Mouse (Mus musculus): Measurements from ENCODE around the gene Il18r1. TPM values are rescaled to one million over a fixed set of nuclear protein-coding genes. Genes with fewer than 3 reads are reported as not detected.

Il18r1 gene
- polyA plus RNA-seq, 1 experiment from 2014 or later, result not detected

DNA sequence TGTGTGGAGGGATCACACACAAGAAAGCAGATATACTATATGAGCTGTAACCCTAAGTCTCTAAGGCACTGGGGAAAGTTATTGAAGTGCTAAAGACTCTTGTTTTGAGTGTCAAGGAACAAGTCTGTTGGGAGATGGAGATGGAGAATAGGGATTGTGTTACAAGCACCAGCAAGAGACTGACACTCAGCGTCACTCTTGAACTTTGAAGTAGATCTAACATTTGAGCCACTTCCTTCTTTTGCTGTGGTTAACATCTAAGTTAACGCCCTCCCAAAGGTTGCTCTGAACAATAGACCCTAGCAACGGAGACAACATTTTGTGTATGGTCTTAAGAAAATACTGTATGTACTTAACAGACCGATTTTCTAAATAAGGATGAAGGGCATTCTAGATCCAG, 8.3 kb downstream of the Il18r1 start:
- WGBS, result 87% methylated on average over 4 of the region's 4 CpGs
- Histone ChIP-seq H3K4me3 (ENCODE audit: low read depth, low read length) (no peak overlapping the region), H3K9ac (ENCODE audit: low read length) (no peak overlapping the region), H3K4me2 (ENCODE audit: low read depth, severe bottlenecking) (no peak overlapping the region), H3K27ac (replicated peaks; ENCODE audit: low read depth, low read length) (no peak overlapping the region), H3K4me1 (ENCODE audit: control insufficient read depth, insufficient read depth, low read length) (no peaks in the 10 kb centered on the region), H3K9me3 (ENCODE audit: control insufficient read depth, low read length) (no peaks in the 10 kb centered on the region), H3K36me3 (ENCODE audit: control insufficient read depth, insufficient read depth, low read length) (no peaks in the 10 kb centered on the region), H3K27me3 (ENCODE audit: control insufficient read depth, insufficient read depth, low read length) (no peaks in the 10 kb centered on the region)
- ATAC-seq (ENCODE audit: insufficient number of reproducible peaks, low FRiP score, low TSS enrichment, low read depth), result no peak
- DNase-seq (ENCODE audit: low spot score), result no peak

DNA sequence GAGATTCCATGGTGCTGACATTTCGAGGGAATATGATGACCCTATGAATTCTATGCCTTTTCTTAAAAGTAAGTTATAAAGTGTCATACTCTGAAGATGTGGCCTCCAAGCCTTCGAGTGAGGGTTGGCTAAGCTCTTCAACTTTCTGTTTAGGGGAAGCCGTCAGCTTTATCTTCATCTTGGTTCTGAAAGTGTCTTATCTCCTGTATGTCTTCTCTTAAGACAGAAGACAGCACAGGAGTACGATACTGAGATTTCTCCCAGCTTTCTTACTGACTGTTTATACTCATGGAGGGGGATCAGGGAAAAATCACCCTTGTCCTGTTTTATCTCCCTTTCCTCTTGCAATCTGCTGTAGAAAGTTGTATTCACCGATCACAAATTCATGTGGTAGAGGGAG, 9.0 kb downstream of the Il18r1 start:
- Histone ChIP-seq H3K27ac (replicated peaks; ENCODE audit: low read depth, low read length) (no peak overlapping the region), H3K36me3 (ENCODE audit: control insufficient read depth, insufficient read depth, low read length) (no peaks in the 10 kb centered on the region), H3K4me2 (ENCODE audit: low read depth, severe bottlenecking) (no peak overlapping the region), H3K4me1 (ENCODE audit: control insufficient read depth, insufficient read depth, low read length) (no peaks in the 10 kb centered on the region), H3K27me3 (ENCODE audit: control insufficient read depth, insufficient read depth, low read length) (no peaks in the 10 kb centered on the region), H3K9ac (ENCODE audit: low read length) (no peak overlapping the region), H3K9me3 (ENCODE audit: control insufficient read depth, low read length) (no peaks in the 10 kb centered on the region), H3K4me3 (ENCODE audit: low read depth, low read length) (no peak overlapping the region)
- ATAC-seq (ENCODE audit: insufficient number of reproducible peaks, low FRiP score, low TSS enrichment, low read depth) (no peak), DNase-seq (ENCODE audit: low spot score) (no peak)
- 86% methylated on average over 5 of the region's 5 CpGs for WGBS

DNA sequence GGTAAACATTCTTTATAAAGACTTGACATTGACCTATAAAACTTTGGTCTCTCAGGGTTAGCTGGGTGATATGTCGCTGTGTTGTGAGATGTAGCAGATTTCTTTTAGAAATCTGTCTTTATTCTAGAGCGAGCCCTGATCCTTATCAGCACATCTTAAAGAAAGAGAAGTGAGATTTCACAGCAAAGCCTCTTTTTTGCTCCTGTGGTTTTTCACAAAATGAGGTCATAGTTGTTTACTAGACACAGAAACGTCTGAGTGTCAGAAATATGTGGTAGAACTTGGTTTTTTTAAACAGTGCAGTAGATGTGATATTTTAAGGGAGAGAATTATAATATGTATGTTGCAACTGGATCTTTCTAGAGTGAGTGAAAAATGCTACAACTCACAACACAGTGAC, 10.3 kb downstream of the Il18r1 start:
- H3K9me3 ChIP-seq (ENCODE audit: control insufficient read depth, low read length), result no peaks in the 10 kb centered on the region
- H3K4me1 ChIP-seq (ENCODE audit: control insufficient read depth, insufficient read depth, low read length), result no peaks in the 10 kb centered on the region
- no peaks in the 10 kb centered on the region for H3K36me3 ChIP-seq (ENCODE audit: control insufficient read depth, insufficient read depth, low read length)
- no peak overlapping the region for H3K27ac ChIP-seq (replicated peaks; ENCODE audit: low read depth, low read length)
- WGBS, result 71% methylated on average over 3 of the region's 3 CpGs
- no peaks in the 10 kb centered on the region for H3K27me3 ChIP-seq (ENCODE audit: control insufficient read depth, insufficient read depth, low read length)
- ATAC-seq (ENCODE audit: insufficient number of reproducible peaks, low FRiP score, low TSS enrichment, low read depth), result no peak
- no peak overlapping the region for H3K4me2 ChIP-seq (ENCODE audit: low read depth, severe bottlenecking)
- DNase-seq (ENCODE audit: low spot score), result no peak
- H3K9ac ChIP-seq (ENCODE audit: low read length), result no peak overlapping the region
- no peak overlapping the region for H3K4me3 ChIP-seq (ENCODE audit: low read depth, low read length)

DNA sequence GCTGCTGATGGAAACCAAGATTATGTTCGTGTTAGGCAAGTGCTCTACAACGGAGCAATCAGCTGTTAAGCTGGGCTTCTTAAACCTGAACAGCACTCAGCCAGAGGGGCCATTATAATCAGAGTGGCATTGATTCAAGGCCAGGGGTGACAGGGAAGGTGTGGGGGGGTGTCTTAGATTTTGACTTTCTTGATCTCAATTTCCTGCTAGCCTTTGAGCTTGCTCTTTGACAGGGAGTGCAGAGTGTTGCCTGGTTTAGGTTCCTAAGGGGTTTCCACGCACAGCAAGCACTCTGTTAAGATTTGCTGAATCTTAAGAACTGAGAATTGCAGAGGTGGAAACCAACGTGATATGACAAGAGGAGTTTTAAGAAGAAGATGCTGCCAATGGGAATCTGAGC, 11.4 kb downstream of the Il18r1 start:
- Histone ChIP-seq H3K36me3 (ENCODE audit: control insufficient read depth, insufficient read depth, low read length) (no peaks in the 10 kb centered on the region), H3K27me3 (ENCODE audit: control insufficient read depth, insufficient read depth, low read length) (no peaks in the 10 kb centered on the region), H3K4me2 (ENCODE audit: low read depth, severe bottlenecking) (no peak overlapping the region), H3K9ac (ENCODE audit: low read length) (no peak overlapping the region), H3K9me3 (ENCODE audit: control insufficient read depth, low read length) (no peaks in the 10 kb centered on the region), H3K4me1 (ENCODE audit: control insufficient read depth, insufficient read depth, low read length) (no peaks in the 10 kb centered on the region), H3K4me3 (ENCODE audit: low read depth, low read length) (no peak overlapping the region), H3K27ac (replicated peaks; ENCODE audit: low read depth, low read length) (no peak overlapping the region)
- no peak for ATAC-seq (ENCODE audit: insufficient number of reproducible peaks, low FRiP score, low TSS enrichment, low read depth)
- 62% methylated on average over 4 of the region's 4 CpGs for whole genome bisulfite sequencing
- DNase-seq (ENCODE audit: low spot score), result peak; percentile 14

DNA sequence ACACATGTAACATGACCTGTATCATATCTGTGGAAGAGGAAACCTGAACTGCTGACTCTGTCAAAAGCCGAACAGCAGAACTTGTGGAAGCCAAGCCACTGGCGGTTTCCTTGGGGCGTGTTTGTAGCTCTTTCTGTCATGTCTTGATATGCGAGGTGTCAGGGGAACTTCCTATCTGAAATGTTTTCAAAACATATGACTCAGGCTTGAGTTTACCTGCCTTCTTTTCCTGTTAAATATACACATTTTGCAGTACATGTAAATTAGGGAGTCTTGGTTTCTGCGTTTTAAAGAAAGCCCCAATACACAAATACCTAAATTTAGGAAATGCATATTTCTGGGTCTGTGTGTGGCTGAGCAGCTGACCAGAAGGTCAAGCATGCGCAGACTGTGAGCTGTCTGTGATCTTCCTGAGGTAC, 14.2 kb downstream of the Il18r1 start:
- Histone ChIP-seq H3K27ac (replicated peaks; ENCODE audit: low read depth, low read length) (no peak overlapping the region), H3K36me3 (ENCODE audit: control insufficient read depth, insufficient read depth, low read length) (no peaks in the 10 kb centered on the region), H3K9ac (ENCODE audit: low read length) (no peak overlapping the region), H3K4me1 (ENCODE audit: control insufficient read depth, insufficient read depth, low read length) (no peaks in the 10 kb centered on the region), H3K27me3 (ENCODE audit: control insufficient read depth, insufficient read depth, low read length) (no peaks in the 10 kb centered on the region), H3K4me3 (ENCODE audit: low read depth, low read length) (no peak overlapping the region), H3K9me3 (ENCODE audit: control insufficient read depth, low read length) (no peaks in the 10 kb centered on the region), H3K4me2 (ENCODE audit: low read depth, severe bottlenecking) (no peak overlapping the region)
- WGBS, result 81% methylated on average over 6 of the region's 6 CpGs
- ATAC-seq (ENCODE audit: insufficient number of reproducible peaks, low FRiP score, low TSS enrichment, low read depth) (no peak), DNase-seq (ENCODE audit: low spot score) (no peak)

DNA sequence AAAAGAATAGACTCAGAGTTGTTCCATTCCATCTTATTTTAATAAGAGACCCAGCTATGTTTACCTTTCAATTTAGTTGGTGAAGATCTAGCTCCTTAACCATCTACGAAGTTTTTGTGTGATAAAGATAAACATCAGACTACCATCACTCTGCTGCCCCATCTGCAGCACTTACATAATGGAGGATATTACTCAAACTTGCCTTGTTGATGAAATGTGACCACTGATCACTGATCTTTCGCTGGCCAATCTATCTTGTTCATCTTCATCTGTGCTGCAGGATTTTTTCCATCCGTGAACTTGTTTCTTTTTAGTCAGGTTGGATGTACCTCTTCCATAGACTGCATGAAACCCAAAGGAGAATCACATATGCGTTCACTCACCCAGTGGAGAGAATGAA, 29.2 kb downstream of the Il18r1 start:
- no peak for DNase-seq (ENCODE audit: low spot score)
- WGBS, result 90% methylated on average over 4 of the region's 4 CpGs
- no peaks in the 10 kb centered on the region for H3K4me1 ChIP-seq (ENCODE audit: control insufficient read depth, insufficient read depth, low read length)

DNA sequence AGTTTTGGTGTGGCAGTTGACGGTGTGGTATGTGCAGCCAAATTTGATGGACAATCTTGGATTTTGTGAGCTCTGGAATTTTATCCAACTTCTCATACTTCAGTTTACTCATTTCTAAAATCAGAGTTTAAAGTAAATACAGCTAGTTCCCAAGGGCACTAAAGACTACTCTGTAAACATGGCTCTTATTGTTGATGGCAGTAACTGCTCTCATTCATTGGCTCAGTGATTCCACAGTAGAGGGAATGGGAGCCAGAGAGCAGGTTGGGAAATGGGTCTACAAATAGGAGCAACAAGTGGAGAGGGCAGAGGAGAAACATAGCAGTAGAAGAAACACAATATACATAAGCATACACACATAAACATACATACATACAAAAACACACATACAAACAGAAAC, 34.4 kb downstream of the Il18r1 start:
- H3K36me3 ChIP-seq (ENCODE audit: control insufficient read depth, insufficient read depth, low read length), result no peaks in the 10 kb centered on the region
- H3K4me1 ChIP-seq (ENCODE audit: control insufficient read depth, insufficient read depth, low read length), result no peaks in the 10 kb centered on the region; the same call in 1 of the 2 replicates
- H3K4me2 ChIP-seq (ENCODE audit: low read depth, severe bottlenecking), result no peak overlapping the region
- no peaks in the 10 kb centered on the region for H3K27me3 ChIP-seq (ENCODE audit: control insufficient read depth, insufficient read depth, low read length)
- H3K9me3 ChIP-seq (ENCODE audit: control insufficient read depth, low read length), result no peaks in the 10 kb centered on the region
- ATAC-seq (ENCODE audit: insufficient number of reproducible peaks, low FRiP score, low TSS enrichment, low read depth), result no peak
- WGBS, result 75% methylated on average over 1 of the region's 1 CpGs
- no peak for DNase-seq (ENCODE audit: low spot score)
- H3K27ac ChIP-seq (replicated peaks; ENCODE audit: low read depth, low read length), result no peak overlapping the region
- no peak overlapping the region for H3K4me3 ChIP-seq (ENCODE audit: low read depth, low read length)
- no peak overlapping the region for H3K9ac ChIP-seq (ENCODE audit: low read length)

More for the DNA sequence above, 29.2 kb downstream of the Il18r1 start:
- ATAC-seq (ENCODE audit: insufficient number of reproducible peaks, low FRiP score, low TSS enrichment, low read depth), result no peak
- H3K36me3 ChIP-seq (ENCODE audit: control insufficient read depth, insufficient read depth, low read length), result no peaks in the 10 kb centered on the region
- no peak overlapping the region for H3K4me3 ChIP-seq (ENCODE audit: low read depth, low read length)
- no peaks in the 10 kb centered on the region for H3K27me3 ChIP-seq (ENCODE audit: control insufficient read depth, insufficient read depth, low read length)
- no peak overlapping the region for H3K4me2 ChIP-seq (ENCODE audit: low read depth, severe bottlenecking)
- no peak overlapping the region for H3K9ac ChIP-seq (ENCODE audit: low read length)
- H3K9me3 ChIP-seq (ENCODE audit: control insufficient read depth, low read length), result no peaks in the 10 kb centered on the region
- no peak overlapping the region for H3K27ac ChIP-seq (replicated peaks; ENCODE audit: low read depth, low read length)

DNA sequence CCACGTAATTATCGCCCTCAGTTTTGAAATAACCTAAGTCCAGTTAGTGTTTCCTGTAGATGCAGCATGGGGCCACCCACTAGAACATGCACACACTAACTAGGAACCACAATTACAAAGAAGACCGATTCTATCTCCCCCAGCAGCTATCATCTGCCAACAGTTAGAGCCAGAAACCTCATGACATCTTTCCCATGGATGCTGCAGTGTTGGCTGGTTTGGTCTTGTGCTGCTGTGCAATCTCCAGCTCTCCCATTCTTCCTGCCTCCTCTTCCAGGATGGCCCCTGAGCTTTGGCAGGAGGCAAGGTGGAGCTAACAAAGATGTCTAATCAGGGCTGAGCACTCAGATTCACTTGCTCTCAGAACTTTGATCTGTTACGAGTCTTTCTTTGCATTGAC, 35.8 kb downstream of the Il18r1 start:
- H3K27ac ChIP-seq (replicated peaks; ENCODE audit: low read depth, low read length), result no peak overlapping the region
- no peak overlapping the region for H3K4me3 ChIP-seq (ENCODE audit: low read depth, low read length)
- ATAC-seq (ENCODE audit: insufficient number of reproducible peaks, low FRiP score, low TSS enrichment, low read depth), result no peak
- no peaks in the 10 kb centered on the region for H3K9me3 ChIP-seq (ENCODE audit: control insufficient read depth, low read length)
- H3K4me2 ChIP-seq (ENCODE audit: low read depth, severe bottlenecking), result no peak overlapping the region
- 84% methylated on average over 4 of the region's 4 CpGs for WGBS
- no peak overlapping the region for H3K9ac ChIP-seq (ENCODE audit: low read length)
- no peaks in the 10 kb centered on the region for H3K36me3 ChIP-seq (ENCODE audit: control insufficient read depth, insufficient read depth, low read length)
- H3K4me1 ChIP-seq (ENCODE audit: control insufficient read depth, insufficient read depth, low read length), result no peaks in the 10 kb centered on the region; the same call in 1 of the 2 replicates
- no peak for DNase-seq (ENCODE audit: low spot score)
- no peaks in the 10 kb centered on the region for H3K27me3 ChIP-seq (ENCODE audit: control insufficient read depth, insufficient read depth, low read length)
